13 mouse cellular contexts compared by ENCODE assay signal in genomic region chr6:94637024-94637434, GRCm38 (mm10).
DNase-seq lines count a peak whose midpoint lies in the region; ATAC-seq and TF ChIP-seq lines count a peak whose summit lies in the region.
"Had no signal": no experiment of that assay in that cellular context is flagged by ENCODE, and none has a peak within 500 bp of the region (broad histone marks: within the 10 kb centered on the region; RNA-seq: fewer than 3 reads in every experiment).

No protein-coding gene starts in this region.

- H3K27ac ChIP-seq in intestine, embryonic 15.5 days, result no peak overlapping the region
- no peak overlapping the region for H3K27ac ChIP-seq in intestine, postnatal 0 days (ENCODE audit: low read depth, low read length)
- no peak overlapping the region; the same call in 1 of the 2 replicates for H3K27ac ChIP-seq in liver, embryonic 16.5 days (ENCODE audit: low read length)
- H3K27ac ChIP-seq: heart, embryonic 13.5 days had no signal

- peaks cover 2% of the 10 kb centered on the region for H3K79me3 ChIP-seq in C2C12 (ENCODE audit: low read depth)

- H3K79me2 ChIP-seq in C2C12 (ENCODE audit: control insufficient read depth, insufficient read depth), result peaks cover 33% of the 10 kb centered on the region

- H3K9me3 ChIP-seq in intestine, embryonic 15.5 days, result no peaks in the 10 kb centered on the region
- no peaks in the 10 kb centered on the region for H3K9me3 ChIP-seq in intestine, postnatal 0 days (ENCODE audit: control insufficient read depth)
- no peaks in the 10 kb centered on the region for H3K9me3 ChIP-seq in liver, embryonic 16.5 days (replicated peaks; ENCODE audit: control insufficient read depth, low read length)
- H3K9me3 ChIP-seq: heart, embryonic 13.5 days; limb, embryonic 13.5 days had no signal

- peaks cover 19% of the 10 kb centered on the region for H3K4me1 ChIP-seq in intestine, embryonic 15.5 days (replicated peaks)
- H3K4me1 ChIP-seq in intestine, postnatal 0 days (replicated peaks; ENCODE audit: control insufficient read depth, insufficient read depth, low read length), result no peaks in the 10 kb centered on the region
- peaks cover 3% of the 10 kb centered on the region; the same call in 1 of the 2 replicates for H3K4me1 ChIP-seq in liver, embryonic 16.5 days (ENCODE audit: control insufficient read depth, low read depth, low read length)

- no peaks in the 10 kb centered on the region for H3K36me3 ChIP-seq in intestine, embryonic 15.5 days
- H3K36me3 ChIP-seq in intestine, postnatal 0 days (ENCODE audit: control insufficient read depth, insufficient read depth), result no peaks in the 10 kb centered on the region
- no peaks in the 10 kb centered on the region for H3K36me3 ChIP-seq in C2C12 (ENCODE audit: control insufficient read depth, insufficient read depth)
- no peaks in the 10 kb centered on the region for H3K36me3 ChIP-seq in liver, embryonic 16.5 days (ENCODE audit: control insufficient read depth, insufficient read depth)
- H3K36me3 ChIP-seq: heart, embryonic 13.5 days; limb, embryonic 13.5 days had no signal

- 49% methylated on average over 5 of the region's 5 CpGs for WGBS in intestine, embryonic 15.5 days
- 43% methylated on average over 5 of the region's 5 CpGs for WGBS in intestine, postnatal 0 days
- WGBS in liver, embryonic 16.5 days (ENCODE audit: insufficient replicate concordance), result 32% methylated on average over 5 of the region's 5 CpGs

- H3K9ac ChIP-seq in intestine, embryonic 15.5 days, result no peak overlapping the region
- H3K9ac ChIP-seq in intestine, postnatal 0 days (ENCODE audit: low read depth, low read length), result no peak overlapping the region
- H3K9ac ChIP-seq in liver, embryonic 16.5 days (ENCODE audit: low read depth, low read length), result no peak overlapping the region
- H3K9ac ChIP-seq: heart, embryonic 13.5 days; limb, embryonic 13.5 days had no signal

- H3K4me2 ChIP-seq in intestine, embryonic 15.5 days (replicated peaks), result no peak overlapping the region
- H3K4me2 ChIP-seq in intestine, postnatal 0 days (replicated peaks; ENCODE audit: low read depth), result no peak overlapping the region
- H3K4me2 ChIP-seq in liver, embryonic 16.5 days (ENCODE audit: low read depth, low read length), result no peak overlapping the region; the same call in 1 of the 2 replicates
- H3K4me2 ChIP-seq: heart, embryonic 13.5 days; limb, embryonic 13.5 days had no signal

- peak; percentile 45; the same call in 1 of the 2 replicates for ATAC-seq in intestine, embryonic 15.5 days
- ATAC-seq in intestine, postnatal 0 days, result no peak
- peak; percentile 11 for ATAC-seq in activated CD4-positive, CD25-positive, alpha-beta regulatory T cell, adult 4 months
- ATAC-seq in liver, embryonic 16.5 days (ENCODE audit: low read depth), result peak; percentile 77

- H3ac ChIP-seq in C2C12 (ENCODE audit: control insufficient read depth, insufficient read length, low read depth), result no peak overlapping the region

- no peak for TF ChIP-seq CTCF in intestine, postnatal 0 days (IDR thresholded peaks at IDR 0.05; ENCODE audit: low read depth)
- TF ChIP-seq CTCF in C2C12 (IDR thresholded peaks at IDR 0.05; ENCODE audit: control insufficient read depth, insufficient read depth, insufficient read length), result no peak

- no peak for DNase-seq in cerebellum, adult 9-10 months
- DNase-seq in cerebellum, postnatal 25 days, result no peak
- no peak for DNase-seq in gastrocnemius, adult 8-10 months (ENCODE audit: low spot score in 2 of 2)
- DNase-seq: cerebellum, postnatal 10 days; kidney, adult 11 months had no signal

- no peaks in the 10 kb centered on the region for H3K27me3 ChIP-seq in intestine, embryonic 15.5 days (replicated peaks)
- H3K27me3 ChIP-seq in intestine, postnatal 0 days (replicated peaks; ENCODE audit: control insufficient read depth, insufficient read depth, low read length), result no peaks in the 10 kb centered on the region
- no peaks in the 10 kb centered on the region for H3K27me3 ChIP-seq in C2C12 (ENCODE audit: control insufficient read depth, insufficient read depth, insufficient read length)
- no peaks in the 10 kb centered on the region for H3K27me3 ChIP-seq in liver, embryonic 16.5 days (ENCODE audit: control insufficient read depth, insufficient read depth, low read depth, low read length)
- H3K27me3 ChIP-seq: heart, embryonic 13.5 days; limb, embryonic 13.5 days had no signal

- H3K4me3 ChIP-seq in intestine, embryonic 15.5 days (replicated peaks), result no peak overlapping the region
- no peak overlapping the region for H3K4me3 ChIP-seq in intestine, postnatal 0 days (ENCODE audit: low read depth, low read length)
- no peak overlapping the region for H3K4me3 ChIP-seq in C2C12 (ENCODE audit: insufficient read depth, poor library complexity, severe bottlenecking)
- no peak overlapping the region for H3K4me3 ChIP-seq in liver, embryonic 16.5 days (ENCODE audit: low read depth, low read length)
- H3K4me3 ChIP-seq: erythroblast, embryonic 14.5 days; heart, embryonic 13.5 days; limb, embryonic 13.5 days had no signal

TF ChIP-seq in C2C12, 6 proteins besides CTCF, POLR2A, EP300 and RAD21:
- TF ChIP-seq USF1 (IDR thresholded peaks at IDR 0.05; ENCODE audit: low read depth), result no peak
- TF ChIP-seq CEBPB (IDR thresholded peaks at IDR 0.05; ENCODE audit: low read depth), result no peak
- TF ChIP-seq MYOD1 (IDR thresholded peaks at IDR 0.05; ENCODE audit: control insufficient read depth, insufficient read length, low read depth), result peak; percentile 19
- no peak for TF ChIP-seq MAX (IDR thresholded peaks at IDR 0.05)
